Mouse (Mus musculus): ENCODE data around the gene Stum. TPM values are rescaled to one million over a fixed set of nuclear protein-coding genes. Genes with fewer than 3 reads are reported as not detected.

Stum gene
- polyA plus RNA-seq, 1 experiment, result not detected

GRCm38 (mm10) chr1:180503484-180503883 lies 20.2 kb upstream of the Stum start:
- Histone ChIP-seq H3K36me3 (ENCODE audit: control insufficient read depth) (no peaks in the 10 kb centered on the region), H3K9me3 (ENCODE audit: control insufficient read depth, low read length) (no peaks in the 10 kb centered on the region), H3K27me3 (ENCODE audit: control insufficient read depth) (no peaks in the 10 kb centered on the region), H3K4me1 (ENCODE audit: control insufficient read depth) (no peaks in the 10 kb centered on the region), H3K4me3 (replicated peaks) (no peak overlapping the region)
- TF ChIP-seq TAL1 (IDR thresholded peaks at IDR 0.05; ENCODE audit: low read length), result no peak
- no peak for TF ChIP-seq GATA1 (IDR thresholded peaks at IDR 0.05; ENCODE audit: low read length)

GRCm38 (mm10) chr1:180502566-180502965 lies 19.3 kb upstream of the Stum start:
- Histone ChIP-seq H3K36me3 (ENCODE audit: control insufficient read depth) (no peaks in the 10 kb centered on the region), H3K9me3 (ENCODE audit: control insufficient read depth, low read length) (no peaks in the 10 kb centered on the region), H3K4me1 (ENCODE audit: control insufficient read depth) (no peaks in the 10 kb centered on the region), H3K4me3 (replicated peaks) (no peak overlapping the region), H3K27me3 (ENCODE audit: control insufficient read depth) (no peaks in the 10 kb centered on the region)
- TF ChIP-seq TAL1 (IDR thresholded peaks at IDR 0.05; ENCODE audit: low read length), result no peak
- TF ChIP-seq GATA1 (IDR thresholded peaks at IDR 0.05; ENCODE audit: low read length), result no peak

DNA sequence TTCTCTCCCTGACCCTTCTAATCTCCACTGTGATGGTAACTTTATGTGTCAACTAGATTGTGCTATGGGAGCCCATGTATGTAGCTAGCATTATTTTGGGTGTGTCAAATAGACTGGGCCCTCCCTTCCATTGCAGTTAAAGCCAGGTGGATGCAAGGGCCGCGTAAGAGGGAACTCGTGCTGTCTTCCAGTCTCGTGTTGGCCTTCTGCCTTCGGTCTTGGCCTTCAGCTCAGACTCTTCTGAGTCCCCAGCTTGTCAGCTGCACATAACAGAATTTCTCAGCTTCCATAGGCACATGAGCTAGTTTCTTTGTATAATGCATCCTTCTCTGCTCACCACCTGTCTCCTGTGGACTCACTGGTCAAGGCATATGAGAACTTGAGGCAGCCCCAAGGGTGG lies 17.3 kb upstream of the Stum start:
- TF ChIP-seq GATA1 (IDR thresholded peaks at IDR 0.05; ENCODE audit: low read length) (no peak), TAL1 (IDR thresholded peaks at IDR 0.05; ENCODE audit: low read length) (no peak)
- no peaks in the 10 kb centered on the region for H3K4me1 ChIP-seq (ENCODE audit: control insufficient read depth)
- H3K36me3 ChIP-seq (ENCODE audit: control insufficient read depth), result no peaks in the 10 kb centered on the region
- no peaks in the 10 kb centered on the region for H3K27me3 ChIP-seq (ENCODE audit: control insufficient read depth)
- H3K9me3 ChIP-seq (ENCODE audit: control insufficient read depth, low read length), result no peaks in the 10 kb centered on the region
- H3K4me3 ChIP-seq (replicated peaks), result no peak overlapping the region

GRCm38 (mm10) chr1:180500218-180500617 lies 16.9 kb upstream of the Stum start:
- Histone ChIP-seq H3K4me3 (replicated peaks) (no peak overlapping the region), H3K9me3 (ENCODE audit: control insufficient read depth, low read length) (no peaks in the 10 kb centered on the region), H3K4me1 (ENCODE audit: control insufficient read depth) (no peaks in the 10 kb centered on the region), H3K27me3 (ENCODE audit: control insufficient read depth) (no peaks in the 10 kb centered on the region), H3K36me3 (ENCODE audit: control insufficient read depth) (no peaks in the 10 kb centered on the region)
- TF ChIP-seq TAL1 (IDR thresholded peaks at IDR 0.05; ENCODE audit: low read length) (no peak), GATA1 (IDR thresholded peaks at IDR 0.05; ENCODE audit: low read length) (no peak)

DNA sequence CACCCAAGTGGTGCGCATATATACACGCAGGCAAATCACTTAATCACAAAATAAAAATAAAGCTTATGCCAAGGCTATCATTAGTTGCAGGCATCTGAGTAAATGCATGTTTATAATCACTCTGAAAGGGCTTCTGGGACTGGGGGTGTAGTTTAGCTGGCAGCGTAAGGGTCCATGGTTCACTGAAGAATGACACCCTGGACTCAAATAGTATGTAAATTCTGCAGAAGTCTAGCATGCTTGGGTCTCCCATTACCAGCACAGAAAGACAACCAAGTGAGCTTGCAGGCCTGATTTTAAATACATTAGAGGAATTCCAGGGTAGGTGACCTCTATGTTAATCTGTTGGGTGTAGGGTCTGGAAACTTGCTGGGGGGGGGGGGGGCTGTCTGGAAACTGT lies 16.5 kb upstream of the Stum start:
- H3K36me3 ChIP-seq (ENCODE audit: control insufficient read depth), result no peaks in the 10 kb centered on the region
- no peaks in the 10 kb centered on the region for H3K9me3 ChIP-seq (ENCODE audit: control insufficient read depth, low read length)
- no peaks in the 10 kb centered on the region for H3K27me3 ChIP-seq (ENCODE audit: control insufficient read depth)
- no peak overlapping the region for H3K4me3 ChIP-seq (replicated peaks)
- no peaks in the 10 kb centered on the region for H3K4me1 ChIP-seq (ENCODE audit: control insufficient read depth)
- TF ChIP-seq TAL1 (IDR thresholded peaks at IDR 0.05; ENCODE audit: low read length) (no peak), GATA1 (IDR thresholded peaks at IDR 0.05; ENCODE audit: low read length) (no peak)

DNA sequence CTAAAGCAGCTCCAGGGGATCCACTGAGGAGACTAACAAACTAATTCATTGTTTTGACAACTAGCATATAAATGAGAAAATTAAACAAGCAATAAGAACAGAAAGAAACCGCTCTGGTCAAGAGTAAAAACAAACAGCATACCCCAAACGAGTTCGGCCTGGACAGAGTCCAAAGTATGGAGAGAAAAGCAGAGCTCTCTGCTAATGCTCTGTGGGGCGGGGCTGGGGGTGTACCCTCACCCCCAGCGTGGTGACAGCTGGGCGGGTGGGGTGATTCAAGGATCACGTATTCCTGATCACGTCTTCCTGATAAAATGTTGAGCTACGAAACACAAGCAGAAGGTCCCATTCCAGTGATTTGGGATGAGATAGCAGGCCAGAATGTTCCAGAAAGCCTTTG lies 9.5 kb upstream of the Stum start:
- TF ChIP-seq GATA1 (IDR thresholded peaks at IDR 0.05; ENCODE audit: low read length), result no peak
- TF ChIP-seq TAL1 (IDR thresholded peaks at IDR 0.05; ENCODE audit: low read length), result no peak
- H3K4me3 ChIP-seq (replicated peaks), result no peak overlapping the region
- H3K36me3 ChIP-seq (ENCODE audit: control insufficient read depth), result no peaks in the 10 kb centered on the region
- no peaks in the 10 kb centered on the region for H3K27me3 ChIP-seq (ENCODE audit: control insufficient read depth)
- no peaks in the 10 kb centered on the region for H3K9me3 ChIP-seq (ENCODE audit: control insufficient read depth, low read length)
- H3K4me1 ChIP-seq (ENCODE audit: control insufficient read depth), result no peaks in the 10 kb centered on the region

GRCm38 (mm10) chr1:180485346-180485745 lies 2.0 kb upstream of the Stum start:
- H3K4me3 ChIP-seq (replicated peaks), result no peak overlapping the region
- no peaks in the 10 kb centered on the region for H3K36me3 ChIP-seq (ENCODE audit: control insufficient read depth)
- TF ChIP-seq GATA1 (IDR thresholded peaks at IDR 0.05; ENCODE audit: low read length) (no peak), TAL1 (IDR thresholded peaks at IDR 0.05; ENCODE audit: low read length) (no peak)
- no peaks in the 10 kb centered on the region for H3K9me3 ChIP-seq (ENCODE audit: control insufficient read depth, low read length)
- H3K27me3 ChIP-seq (ENCODE audit: control insufficient read depth), result peaks cover 38% of the 10 kb centered on the region
- H3K4me1 ChIP-seq (ENCODE audit: control insufficient read depth), result no peaks in the 10 kb centered on the region

DNA sequence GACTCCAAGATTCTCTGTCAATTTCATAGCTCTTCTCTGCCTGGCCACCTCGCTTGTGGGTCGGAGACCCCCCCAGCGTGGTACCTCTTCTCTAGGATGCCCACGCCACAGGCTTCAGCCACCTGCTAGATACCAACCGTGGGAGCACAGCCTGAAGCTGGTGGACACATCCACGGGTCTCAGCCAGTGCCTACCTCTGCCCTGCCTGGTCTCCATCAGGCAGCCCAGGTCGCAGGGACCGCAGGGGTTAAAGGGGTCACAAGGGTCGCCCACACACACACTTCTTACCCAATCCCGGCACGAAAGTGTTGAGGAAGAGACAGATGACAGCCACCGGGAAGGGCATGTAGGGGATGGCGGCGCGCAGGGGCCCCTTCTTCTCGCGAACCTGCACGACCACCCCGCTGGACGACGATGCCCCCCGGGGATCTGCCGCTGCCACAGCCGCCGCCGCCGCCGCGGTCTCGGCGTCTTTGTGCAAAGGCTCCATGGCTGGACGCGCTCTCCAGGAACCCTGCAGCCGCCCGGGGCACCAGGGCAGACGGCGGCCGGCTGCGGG lies 385 bp downstream of the Stum start:
- TF ChIP-seq TAL1 (IDR thresholded peaks at IDR 0.05; ENCODE audit: low read length) (no peak), GATA1 (IDR thresholded peaks at IDR 0.05; ENCODE audit: low read length) (no peak)
- Histone ChIP-seq H3K9me3 (ENCODE audit: control insufficient read depth, low read length) (no peaks in the 10 kb centered on the region), H3K36me3 (ENCODE audit: control insufficient read depth) (no peaks in the 10 kb centered on the region), H3K4me3 (replicated peaks) (no peak overlapping the region), H3K27me3 (ENCODE audit: control insufficient read depth) (peaks cover 39% of the 10 kb centered on the region), H3K4me1 (ENCODE audit: control insufficient read depth) (no peaks in the 10 kb centered on the region)

- Histone ChIP-seq H3K36me3 (ENCODE audit: control insufficient read depth) (no peaks in the 10 kb centered on the region), H3K27me3 (ENCODE audit: control insufficient read depth) (peaks cover 39% of the 10 kb centered on the region), H3K4me1 (ENCODE audit: control insufficient read depth) (no peaks in the 10 kb centered on the region), H3K4me3 (replicated peaks) (no peak overlapping the region), H3K9me3 (ENCODE audit: control insufficient read depth, low read length) (no peaks in the 10 kb centered on the region)
- no peak for TF ChIP-seq GATA1 (IDR thresholded peaks at IDR 0.05; ENCODE audit: low read length)
- no peak for TF ChIP-seq TAL1 (IDR thresholded peaks at IDR 0.05; ENCODE audit: low read length)
Measured at GRCm38 (mm10) chr1:180481956-180482355, 1.3 kb downstream of the Stum start.

DNA sequence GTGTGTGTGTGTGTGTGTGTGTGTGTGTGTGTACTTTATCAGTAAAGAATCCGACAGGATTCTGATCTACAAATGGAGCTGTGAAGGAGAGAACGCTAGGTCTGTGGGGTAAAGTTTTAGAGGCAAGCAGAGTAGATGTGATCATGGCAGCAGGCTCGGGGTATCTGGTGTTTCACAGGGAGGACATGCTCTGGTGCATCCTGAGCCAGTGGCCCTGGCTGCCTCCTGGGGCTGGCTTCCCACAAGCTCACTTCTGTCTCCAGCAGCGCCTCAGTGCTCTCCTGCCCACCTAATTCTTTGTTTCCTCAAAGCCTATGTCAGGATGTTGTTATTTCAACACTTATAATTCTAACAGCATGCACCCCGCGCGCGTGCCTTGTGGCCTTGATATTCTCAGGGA lies 2.0 kb downstream of the Stum start:
- Histone ChIP-seq H3K27me3 (ENCODE audit: control insufficient read depth) (peaks cover 39% of the 10 kb centered on the region), H3K4me3 (replicated peaks) (no peak overlapping the region), H3K4me1 (ENCODE audit: control insufficient read depth) (no peaks in the 10 kb centered on the region), H3K9me3 (ENCODE audit: control insufficient read depth, low read length) (no peaks in the 10 kb centered on the region), H3K36me3 (ENCODE audit: control insufficient read depth) (no peaks in the 10 kb centered on the region)
- TF ChIP-seq GATA1 (IDR thresholded peaks at IDR 0.05; ENCODE audit: low read length), result no peak
- no peak for TF ChIP-seq TAL1 (IDR thresholded peaks at IDR 0.05; ENCODE audit: low read length)
